Mouse (Mus musculus) CH12.LX (cell line): ENCODE measurements around the gene H2-M10.1.

Source experiments
- BHLHE40 ChIP-seq: IDR thresholded peaks from 2 replicates; pipeline ENCODE4 v1.6.1; 2011; ENCODE audit warnings: mild to moderate bottlenecking, low read depth, low read length, improper control_type of control experiment
- CHD1 ChIP-seq: IDR thresholded peaks from 2 replicates; pipeline ENCODE4 v1.6.1; 2012; ENCODE audit warnings: low read depth, low read length, improper control_type of control experiment, inconsistent platforms
- CTCF ChIP-seq, 2 experiments: IDR thresholded peaks in 1 of 2; conservative IDR thresholded peaks in 1 of 2; 2 replicates each; pipeline ENCODE4 v1.5.1; 2011 to 2012; ENCODE audit warnings: low read depth in 2 of 2, low read length in 2 of 2, improper control_type of control experiment in 1 of 2, inconsistent platforms in 1 of 2, mild to moderate bottlenecking in 1 of 2, moderate library complexity in 1 of 2
- ETS1 ChIP-seq: conservative IDR thresholded peaks from 2 replicates; pipeline ENCODE4 v1.6.1; 2012; ENCODE audit warnings: low read depth, mild to moderate bottlenecking, inconsistent platforms, low read length, improper control_type of control experiment, moderate library complexity
- GABPA ChIP-seq: IDR thresholded peaks from 2 replicates; pipeline ENCODE4 v1.6.1; 2012; ENCODE audit warnings: low read depth, low read length, improper control_type of control experiment, inconsistent platforms; ENCODE audit not compliant: insufficient replicate concordance
- KAT2A ChIP-seq: IDR thresholded peaks from 2 replicates; pipeline ENCODE4 v1.6.1; 2012; ENCODE audit warnings: low read length, improper control_type of control experiment, inconsistent platforms; ENCODE audit not compliant: insufficient replicate concordance
- MAZ ChIP-seq: IDR thresholded peaks from 2 replicates; pipeline ENCODE4 v1.6.1; 2012; ENCODE audit warnings: low read depth, mild to moderate bottlenecking, inconsistent platforms, low read length, improper control_type of control experiment, moderate library complexity
- NELFE ChIP-seq: IDR thresholded peaks from 2 replicates; pipeline ENCODE4 v1.6.1; 2011; ENCODE audit warnings: low read depth, low read length, improper control_type of control experiment
- POLR2A ChIP-seq: IDR thresholded peaks from 2 replicates; pipeline ENCODE4 v1.6.1; 2011; ENCODE audit warnings: low read depth, mild to moderate bottlenecking, improper control_type of control experiment, low read length
- RCOR1 ChIP-seq: conservative IDR thresholded peaks from 2 replicates; pipeline ENCODE4 v1.6.1; 2012; ENCODE audit warnings: low read depth, mild to moderate bottlenecking, inconsistent platforms, low read length, improper control_type of control experiment
- SIN3A ChIP-seq: IDR thresholded peaks from 2 replicates; pipeline ENCODE4 v1.6.1; 2012; ENCODE audit warnings: low read length, improper control_type of control experiment, inconsistent platforms
- TCF12 ChIP-seq: IDR thresholded peaks from 2 replicates; pipeline ENCODE4 v1.6.1; 2014; ENCODE audit warnings: low read depth, mild to moderate bottlenecking, inconsistent platforms, low read length, improper control_type of control experiment
- UBTF ChIP-seq: IDR thresholded peaks from 2 replicates; pipeline ENCODE4 v1.6.1; 2012; ENCODE audit warnings: low read depth, mild to moderate bottlenecking, inconsistent platforms, low read length, improper control_type of control experiment, moderate library complexity

GRCm38 (mm10) chr17:36314511-36314910, 11.4 kb downstream of the H2-M10.1 start:
- TF ChIP-seq CTCF (conservative IDR thresholded peaks at IDR 0.05 in 1 of 2, IDR thresholded peaks at IDR 0.05 in 1 of 2; ENCODE audit: low read depth in 2 of 2, low read length in 2 of 2): no peak
- TF ChIP-seq BHLHE40: no peak
- no peak for TF ChIP-seq UBTF
- no peak for TF ChIP-seq NELFE
- TF ChIP-seq CHD1: no peak
- TF ChIP-seq SIN3A: no peak
- no peak for TF ChIP-seq KAT2A
- TF ChIP-seq ETS1: no peak
- no peak for TF ChIP-seq TCF12
- TF ChIP-seq GABPA: no peak
- TF ChIP-seq RCOR1: no peak
- TF ChIP-seq POLR2A: no peak
- TF ChIP-seq MAZ: peak; percentile 95
